Mouse (Mus musculus) stomach, postnatal 0 days (tissue): ENCODE results near the gene Smim23.

Experiments
- CTCF ChIP-seq: IDR thresholded peaks from 2 replicates; pipeline ENCODE4 v1.5.1; 2016; ENCODE audit warnings: antibody characterized with exemption, low read depth, mild to moderate bottlenecking, moderate library complexity
- EP300 ChIP-seq: optimal IDR thresholded peaks from 2 replicates; pipeline ENCODE3; 2016; ENCODE audit warnings: antibody characterized with exemption

GRCm38 (mm10) chr11:32794759-32795445 is 29.5 kb downstream of the Smim23 start:
- TF ChIP-seq CTCF (no peak), EP300 (no peak)
